Mouse (Mus musculus) left cerebral cortex, postnatal 10 days (tissue): ENCODE measurements at regions not wholly inside any gene's neighbourhood (a gene's known extent, or its start where the extent isn't known, plus 50 kb on each side); places are given as distances from the start of the nearest gene placed in this dataset.

Experiments used
- DNase-seq, 2 experiments: peaks; one replicate each; pipeline ENCODE4 v3.0.0; 2021 to 2022; ENCODE audit warnings: low spot score in 2 of 2, mixed read lengths in 1 of 2; ENCODE audit errors: extremely low spot score in 1 of 2
- intact Hi-C: fragments of 180-260 bp; cut with DNase I; formaldehyde crosslinking; loops from one replicate; pipeline ENCODE4 v1.15.1; 2025

- intact Hi-C loops = no loop called here
- no peak for DNase-seq
These were observed 51.3 kb upstream of the Cd28 start for GRCm38 (mm10) chr1:60665329-60665728.

GRCm38 (mm10) chr1:60662301-60662986 lies 54.2 kb upstream of the Cd28 start:
- DNase-seq = peak in 1 of 2 experiments; percentile 25
- intact Hi-C loops = no loop called here

GRCm38 (mm10) chr1:60661857-60662256 lies 54.7 kb upstream of the Cd28 start:
- intact Hi-C loops = no loop called here
- no peak for DNase-seq

GRCm38 (mm10) chr1:60659604-60660003 lies 57.0 kb upstream of the Cd28 start:
- intact Hi-C loops = no loop called here

GRCm38 (mm10) chr1:60659041-60659440 lies 57.6 kb upstream of the Cd28 start:
- intact Hi-C loops = no loop called here
- no peak for DNase-seq

More at GRCm38 (mm10) chr1:60659604-60660003, 57.0 kb upstream of the Cd28 start:
- no peak for DNase-seq

- DNase-seq = no peak
- intact Hi-C loops = no loop called here
These were observed 58.2 kb upstream of the Cd28 start for GRCm38 (mm10) chr1:60658383-60658782.

GRCm38 (mm10) chr1:60657511-60657910 lies 59.1 kb upstream of the Cd28 start:
- intact Hi-C loops = no loop called here
- no peak for DNase-seq

GRCm38 (mm10) chr1:60656976-60657375 lies 59.6 kb upstream of the Cd28 start:
- no peak for DNase-seq
- intact Hi-C loops = no loop called here

- no peak for DNase-seq
- intact Hi-C loops = no loop called here
These were observed 60.7 kb upstream of the Cd28 start for GRCm38 (mm10) chr1:60655691-60656595.

- DNase-seq = no peak
- intact Hi-C loops = no loop called here
These were observed 61.4 kb upstream of the Cd28 start for GRCm38 (mm10) chr1:60655206-60655605.

GRCm38 (mm10) chr1:60652570-60653011 lies 64.0 kb upstream of the Cd28 start:
- intact Hi-C loops = no loop called here
- DNase-seq = no peak

- intact Hi-C loops = no loop called here
- no peak for DNase-seq
These were observed 66.4 kb upstream of the Cd28 start for GRCm38 (mm10) chr1:60650158-60650557.

- DNase-seq = no peak
- intact Hi-C loops = no loop called here
These were observed 67.2 kb upstream of the Cd28 start for GRCm38 (mm10) chr1:60649303-60649850.

- intact Hi-C loops = no loop called here
- no peak for DNase-seq
These were observed 69.8 kb upstream of the Cd28 start for GRCm38 (mm10) chr1:60646828-60647227.

GRCm38 (mm10) chr1:60646174-60646573 lies 70.4 kb upstream of the Cd28 start:
- no peak for DNase-seq
- intact Hi-C loops = no loop called here

- intact Hi-C loops = no loop called here
- no peak for DNase-seq
These were observed 71.4 kb upstream of the Cd28 start for GRCm38 (mm10) chr1:60645176-60645575.

GRCm38 (mm10) chr1:60642761-60643160 lies 73.8 kb upstream of the Cd28 start:
- intact Hi-C loops = no loop called here

GRCm38 (mm10) chr1:60642175-60642574 lies 74.4 kb upstream of the Cd28 start:
- no peak for DNase-seq
- intact Hi-C loops = no loop called here

More at GRCm38 (mm10) chr1:60642761-60643160, 73.8 kb upstream of the Cd28 start:
- DNase-seq = no peak

GRCm38 (mm10) chr1:60641324-60641764 lies 74.4 kb upstream of the Raph1 start:
- intact Hi-C loops = no loop called here
- DNase-seq = no peak

- intact Hi-C loops = no loop called here
- no peak for DNase-seq
These were observed 72.6 kb upstream of the Raph1 start for GRCm38 (mm10) chr1:60639536-60639935.
